Mouse (Mus musculus): Measurements from ENCODE around the gene Slco1a5. TPM values are rescaled to one million over a fixed set of nuclear protein-coding genes. Genes with fewer than 3 reads are reported as not detected.
A peak's percentile ranks its signal among the peaks of the same experiment; 100 is the strongest.
"Not testable (repeated sequence)": the region's sequence is repeated elsewhere in the genome, so short reads cannot be mapped to it uniquely, and the experiment has no call there.

Slco1a5 gene
- polyA plus RNA-seq, 1 experiment from 2014 or later, result 0.09 TPM

DNA sequence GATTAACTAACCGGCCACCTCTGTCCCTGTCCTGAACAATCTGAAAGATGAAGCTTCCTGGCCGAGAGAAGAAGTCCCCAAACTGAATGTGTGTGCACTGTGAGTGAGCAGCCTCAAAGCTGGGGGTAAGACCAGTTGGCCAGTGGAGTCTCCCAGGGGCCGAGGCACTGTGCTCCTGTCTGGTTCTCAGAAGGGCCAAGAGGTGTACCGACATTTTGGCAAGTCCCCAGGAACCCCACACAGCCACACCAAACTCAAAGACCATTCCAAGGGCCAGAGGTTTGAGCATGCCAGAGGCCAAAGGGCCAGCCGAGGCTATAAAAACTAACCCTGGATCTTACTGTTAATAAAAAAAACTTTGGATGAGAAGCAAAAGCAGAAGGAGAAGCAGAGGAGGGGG lies 8.5 kb downstream of the Slco1a5 start:
- WGBS, result 80% methylated on average over 5 of the region's 5 CpGs
- no peaks in the 10 kb centered on the region for H3K27me3 ChIP-seq (ENCODE audit: insufficient read depth, low read length)

GRCm38 (mm10) chr6:142305076-142305475 lies 17.7 kb downstream of the Slco1a5 start:
- H3K4me3 ChIP-seq (replicated peaks; ENCODE audit: low read depth, low read length), result no peak overlapping the region
- no peak for DNase-seq (ENCODE audit: low spot score)
- no peaks in the 10 kb centered on the region for H3K4me1 ChIP-seq (replicated peaks; ENCODE audit: insufficient read depth, low read length)
- ATAC-seq (replicated peaks; ENCODE audit: low FRiP score, low read depth), result no peak
- no peak overlapping the region for H3K27ac ChIP-seq
- no peak for TF ChIP-seq CTCF (IDR thresholded peaks at IDR 0.05; ENCODE audit: low read depth)
- no peak overlapping the region for H3K4me2 ChIP-seq (ENCODE audit: low read length)
- H3K27me3 ChIP-seq (ENCODE audit: insufficient read depth, low read length), result no peaks in the 10 kb centered on the region
- H3K36me3 ChIP-seq (ENCODE audit: insufficient read depth, low read length), result no peaks in the 10 kb centered on the region
- peaks cover 4% of the 10 kb centered on the region; the same call in 1 of the 2 replicates for H3K9me3 ChIP-seq (replicated peaks; ENCODE audit: low read length)
- no peak overlapping the region for H3K9ac ChIP-seq (ENCODE audit: low read depth, low read length)

More for the DNA sequence above, 8.5 kb downstream of the Slco1a5 start:
- H3K27ac ChIP-seq, result no peak overlapping the region
- no peak for TF ChIP-seq CTCF (IDR thresholded peaks at IDR 0.05; ENCODE audit: low read depth)
- H3K4me1 ChIP-seq (replicated peaks; ENCODE audit: insufficient read depth, low read length), result no peaks in the 10 kb centered on the region
- no peaks in the 10 kb centered on the region for H3K36me3 ChIP-seq (ENCODE audit: insufficient read depth, low read length)
- peaks cover 4% of the 10 kb centered on the region; the same call in 1 of the 2 replicates for H3K9me3 ChIP-seq (replicated peaks; ENCODE audit: low read length)
- H3K4me3 ChIP-seq (replicated peaks; ENCODE audit: low read depth, low read length), result no peak overlapping the region
- no peak overlapping the region for H3K4me2 ChIP-seq (ENCODE audit: low read length)
- H3K9ac ChIP-seq (ENCODE audit: low read depth, low read length), result no peak overlapping the region
- DNase-seq (ENCODE audit: low spot score) (no peak), ATAC-seq (replicated peaks; ENCODE audit: low FRiP score, low read depth) (no peak)

DNA sequence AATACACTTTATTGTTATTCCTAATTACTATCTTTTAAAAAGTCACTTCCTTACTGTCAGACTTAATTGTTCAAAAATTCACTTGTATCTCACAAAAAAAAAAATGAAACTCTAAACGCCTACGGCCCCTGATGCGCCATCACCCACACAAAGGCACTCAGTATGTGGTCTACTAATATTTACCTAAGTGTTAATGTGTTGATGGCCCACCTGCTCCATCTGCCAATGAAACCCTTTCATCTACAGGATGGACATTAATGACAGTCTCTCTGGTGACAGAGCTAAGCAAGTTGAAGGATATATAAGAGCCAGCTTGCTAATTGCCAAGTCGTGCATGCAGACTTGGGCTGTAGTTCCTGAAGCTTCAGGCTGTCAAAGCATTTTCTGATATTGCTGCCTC lies 24.7 kb downstream of the Slco1a5 start, which contains the start of gene Iapp:
Gene Iapp, plus strand, starts transcription at position 326 of the 400 bp plus-strand sequence.
- H3K9ac ChIP-seq (ENCODE audit: low read depth, low read length), result no peak within 1 kb of the TSS
- DNase-seq (ENCODE audit: low spot score), result no peak
- 58% methylated on average over 4 of the region's 4 CpGs for WGBS

DNA sequence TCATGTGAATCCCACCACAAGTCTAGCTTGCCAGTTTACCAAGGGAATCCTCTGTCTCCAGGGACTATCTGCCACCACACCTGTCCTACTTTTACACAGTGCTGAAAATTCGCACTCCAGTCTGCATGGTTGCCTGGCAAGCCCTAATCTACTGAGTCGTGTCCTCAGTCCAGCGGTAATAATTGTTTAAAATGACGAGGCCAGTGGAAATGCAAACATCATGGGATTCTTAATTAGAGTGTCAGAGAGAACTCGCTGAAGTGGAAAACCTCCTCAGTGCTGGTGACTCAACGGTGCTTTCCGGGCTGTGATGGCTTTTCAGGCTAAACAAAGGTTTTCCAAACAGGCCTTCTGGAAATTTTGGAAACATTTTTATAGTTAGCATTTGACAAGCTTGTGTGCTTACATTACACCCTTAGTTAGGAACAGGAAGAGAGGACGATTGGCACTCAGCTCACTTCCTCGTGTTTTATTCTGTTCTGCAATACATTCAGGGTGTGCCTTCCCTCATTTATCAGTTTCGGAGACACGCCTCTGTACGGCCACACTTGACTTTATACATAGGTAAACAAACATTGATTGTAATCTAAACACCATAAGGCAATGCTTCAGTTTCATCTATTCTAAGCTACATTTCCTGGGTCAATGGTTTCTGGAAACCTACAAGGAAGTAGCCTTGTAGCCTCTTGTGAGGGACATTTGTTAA lies 33.2 kb downstream of the Slco1a5 start:
- DNase-seq (ENCODE audit: low spot score), result no peak
- Histone ChIP-seq H3K9ac (ENCODE audit: low read depth, low read length) (no peak overlapping the region), H3K9me3 (replicated peaks; ENCODE audit: low read length) (no peaks in the 10 kb centered on the region), H3K4me3 (replicated peaks; ENCODE audit: low read depth, low read length) (no peak overlapping the region), H3K36me3 (ENCODE audit: insufficient read depth, low read length) (no peaks in the 10 kb centered on the region), H3K27me3 (ENCODE audit: insufficient read depth, low read length) (no peaks in the 10 kb centered on the region), H3K27ac (no peak overlapping the region), H3K4me2 (ENCODE audit: low read length) (no peak overlapping the region), H3K4me1 (replicated peaks; ENCODE audit: insufficient read depth, low read length) (no peaks in the 10 kb centered on the region)
- no peak for TF ChIP-seq CTCF (IDR thresholded peaks at IDR 0.05; ENCODE audit: low read depth)
- WGBS, result 55% methylated on average over 12 of the region's 12 CpGs
- ATAC-seq (replicated peaks; ENCODE audit: low FRiP score, low read depth), result 0 out of 2 replicates have a peak, but pooled peaks have one; percentile 21

More for the DNA sequence above, 24.7 kb downstream of the Slco1a5 start, which contains the start of gene Iapp:
- Histone ChIP-seq H3K4me3 (replicated peaks; ENCODE audit: low read depth, low read length) (no peak within 1 kb of the TSS), H3K36me3 (ENCODE audit: insufficient read depth, low read length) (no peaks in the 10 kb centered on the region), H3K4me2 (ENCODE audit: low read length) (no peak within 1 kb of the TSS), H3K9me3 (replicated peaks; ENCODE audit: low read length) (no peaks in the 10 kb centered on the region), H3K27me3 (ENCODE audit: insufficient read depth, low read length) (no peaks in the 10 kb centered on the region), H3K4me1 (replicated peaks; ENCODE audit: insufficient read depth, low read length) (no peaks in the 10 kb centered on the region), H3K27ac (no peak within 1 kb of the TSS)
- TF ChIP-seq CTCF (IDR thresholded peaks at IDR 0.05; ENCODE audit: low read depth), result no peak
- ATAC-seq (replicated peaks; ENCODE audit: low FRiP score, low read depth), result no peak

DNA sequence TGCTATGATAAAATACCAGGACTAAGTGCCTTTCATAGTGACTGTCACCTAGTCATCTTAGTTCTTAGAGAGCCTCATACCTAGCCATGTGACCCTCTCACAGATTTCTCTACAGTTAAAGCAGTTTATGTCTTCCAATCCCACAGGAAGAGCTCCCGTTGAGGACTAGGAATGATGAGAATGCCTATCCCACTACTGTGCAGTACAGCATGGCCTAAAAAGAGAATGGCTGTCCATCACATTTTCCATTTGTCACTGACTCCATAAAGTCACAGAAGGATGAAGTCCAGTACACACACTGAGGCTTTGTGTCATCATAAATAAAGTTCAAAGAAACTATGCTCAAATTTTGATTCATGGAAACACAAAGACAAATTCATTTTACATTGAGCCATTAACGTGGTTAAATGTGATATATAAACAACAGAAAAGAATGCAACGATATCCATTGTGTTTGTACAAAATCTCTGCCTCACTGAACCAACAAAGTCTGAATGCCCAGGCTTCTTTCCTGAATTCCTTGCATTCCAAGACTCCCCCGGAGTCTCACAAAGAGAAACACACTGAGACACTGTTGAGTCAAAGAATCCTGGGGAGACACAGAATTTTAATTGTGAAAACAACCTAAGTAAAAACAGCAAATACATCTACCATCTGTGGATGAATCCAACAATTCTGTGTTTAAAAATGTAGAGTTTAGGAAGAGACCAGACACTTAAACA lies 46.9 kb downstream of the Slco1a5 start:
- TF ChIP-seq CTCF (IDR thresholded peaks at IDR 0.05; ENCODE audit: low read depth), result no peak
- 21% methylated on average over 4 of the region's 4 CpGs for WGBS

GRCm38 (mm10) chr6:142250738-142251307 lies 72.0 kb downstream of the Slco1a5 start:
- H3K27ac ChIP-seq; H3K27me3 ChIP-seq (ENCODE audit: insufficient read depth, low read length); DNase-seq (ENCODE audit: low spot score): not testable (repeated sequence)

More for the DNA sequence above, 46.9 kb downstream of the Slco1a5 start:
- DNase-seq (ENCODE audit: low spot score) (peak; percentile 19), ATAC-seq (replicated peaks; ENCODE audit: low FRiP score, low read depth) (no peak; the same call in 1 of the 2 replicates)
- Histone ChIP-seq H3K27me3 (ENCODE audit: insufficient read depth, low read length) (no peaks in the 10 kb centered on the region), H3K9ac (ENCODE audit: low read depth, low read length) (no peak overlapping the region), H3K4me1 (replicated peaks; ENCODE audit: insufficient read depth, low read length) (no peaks in the 10 kb centered on the region), H3K9me3 (replicated peaks; ENCODE audit: low read length) (no peaks in the 10 kb centered on the region), H3K4me3 (replicated peaks; ENCODE audit: low read depth, low read length) (no peak overlapping the region), H3K27ac (no peak overlapping the region), H3K36me3 (ENCODE audit: insufficient read depth, low read length) (no peaks in the 10 kb centered on the region), H3K4me2 (ENCODE audit: low read length) (no peak overlapping the region)

More at GRCm38 (mm10) chr6:142250738-142251307, 72.0 kb downstream of the Slco1a5 start:
- H3K9me3 ChIP-seq (replicated peaks; ENCODE audit: low read length); ATAC-seq (replicated peaks; ENCODE audit: low FRiP score, low read depth); H3K4me3 ChIP-seq (replicated peaks; ENCODE audit: low read depth, low read length); H3K4me1 ChIP-seq (replicated peaks; ENCODE audit: insufficient read depth, low read length); H3K4me2 ChIP-seq (ENCODE audit: low read length); H3K36me3 ChIP-seq (ENCODE audit: insufficient read depth, low read length); H3K9ac ChIP-seq (ENCODE audit: low read depth, low read length): not testable (repeated sequence)
- 91% methylated on average over 1 of the region's 1 CpGs for WGBS

All from kidney, postnatal 0 days (tissue).